Mouse (Mus musculus) intestine, embryonic 15.5 days (tissue): ENCODE results near the gene Chpf2. TPM values are rescaled to one million over a fixed set of nuclear protein-coding genes. Genes with fewer than 3 reads are reported as not detected.

Source experiments
- ATAC-seq: fragments of 200-750 bp; cut with Nextera tagmentation; 2 replicates; pipeline ENCODE4 v1.8.0; 2017; ENCODE audit warnings: moderate TSS enrichment, moderate library complexity
- H3K27ac ChIP-seq: fragments of 300-500 bp; sonication (generic); 2 replicates; pipeline ENCODE4 v1.5.1; 2015; ENCODE audit warnings: mild to moderate bottlenecking, inconsistent platforms
- H3K27me3 ChIP-seq: fragments of 300-500 bp; sonication (generic); replicated peaks from 2 replicates; pipeline ENCODE4 v1.6.1; 2015; ENCODE audit warnings: inconsistent platforms
- H3K36me3 ChIP-seq: fragments of 300-500 bp; sonication (generic); 2 replicates; pipeline ENCODE4 v1.6.1; 2015; ENCODE audit warnings: inconsistent platforms
- H3K4me1 ChIP-seq: fragments of 300-500 bp; sonication (generic); replicated peaks from 2 replicates; pipeline ENCODE4 v1.6.1; 2015; ENCODE audit warnings: inconsistent platforms
- H3K4me2 ChIP-seq: fragments of 300-500 bp; sonication (generic); replicated peaks from 2 replicates; pipeline ENCODE4 v1.6.1; 2015; ENCODE audit warnings: mild to moderate bottlenecking, inconsistent platforms
- H3K4me3 ChIP-seq: fragments of 300-500 bp; sonication (generic); replicated peaks from 2 replicates; pipeline ENCODE4 v1.5.1; 2015; ENCODE audit warnings: inconsistent platforms
- H3K9ac ChIP-seq: fragments of 300-500 bp; sonication (generic); 2 replicates; pipeline ENCODE4 v1.6.1; 2015; ENCODE audit warnings: inconsistent platforms
- H3K9me3 ChIP-seq: fragments of 300-500 bp; sonication (generic); 2 replicates; pipeline ENCODE4 v1.6.1; 2016; ENCODE audit warnings: inconsistent platforms
- WGBS: fragments of 180-500 bp; shearing (Covaris S2); methylation state at CpG from one replicate; pipeline ENCODE4 v1.1.7; 2015; 5-methylcytosine and 5-hydroxymethylcytosine counted together
- microRNA counts: library from miRNA; unstranded; fragments of <30 nt; microRNA quantifications from one replicate; lab custom pipeline; 2016
- polyA plus RNA-seq: library from polyadenylated mRNA; unstranded; fragments of >200 nt; fragmentation: Nextera tagmentation; extraction: Ambion mirVana; gene quantifications from 2 replicates; pipeline ENCODE4 v1.2.1, GENCODE M21; 2015

The Chpf2 gene
- polyA plus RNA-seq, 1 experiment from 2014 or later = 16.0 TPM

GRCm38 (mm10) chr5:24635526-24636141 is 49.1 kb downstream of the Chpf2 start:
- 82% methylated on average over 6 of the region's 6 CpGs for WGBS
- Histone ChIP-seq H3K36me3 (no peaks in the 10 kb centered on the region), H3K27ac (no peak overlapping the region), H3K4me3 (no peak overlapping the region), H3K9me3 (no peaks in the 10 kb centered on the region), H3K4me1 (no peaks in the 10 kb centered on the region; the same call in 1 of the 2 replicates), H3K9ac (no peak overlapping the region), H3K4me2 (no peak overlapping the region), H3K27me3 (no peaks in the 10 kb centered on the region)
- ATAC-seq = no peak

- 79% methylated on average over 4 of the region's 4 CpGs for WGBS
- H3K4me2 ChIP-seq = no peak overlapping the region
- no peak for ATAC-seq
- H3K4me3 ChIP-seq = no peak overlapping the region
- no peak overlapping the region for H3K9ac ChIP-seq
- H3K27ac ChIP-seq = no peak overlapping the region
- H3K4me1 ChIP-seq = no peaks in the 10 kb centered on the region; the same call in 1 of the 2 replicates
- no peaks in the 10 kb centered on the region for H3K36me3 ChIP-seq
- H3K9me3 ChIP-seq = no peaks in the 10 kb centered on the region
- H3K27me3 ChIP-seq = no peaks in the 10 kb centered on the region
Observed at GRCm38 (mm10) chr5:24636987-24637386, 50.4 kb downstream of the Chpf2 start.

- no peaks in the 10 kb centered on the region for H3K27me3 ChIP-seq
- 59% methylated on average over 6 of the region's 6 CpGs for WGBS
- no peak overlapping the region for H3K4me2 ChIP-seq
- no peak overlapping the region for H3K9ac ChIP-seq
- no peaks in the 10 kb centered on the region for H3K9me3 ChIP-seq
- H3K27ac ChIP-seq = no peak overlapping the region
- H3K36me3 ChIP-seq = no peaks in the 10 kb centered on the region
- no peaks in the 10 kb centered on the region; the same call in 1 of the 2 replicates for H3K4me1 ChIP-seq
- ATAC-seq = no peak
- H3K4me3 ChIP-seq = no peak overlapping the region
Observed at GRCm38 (mm10) chr5:24638131-24638530, 51.6 kb downstream of the Chpf2 start.

DNA sequence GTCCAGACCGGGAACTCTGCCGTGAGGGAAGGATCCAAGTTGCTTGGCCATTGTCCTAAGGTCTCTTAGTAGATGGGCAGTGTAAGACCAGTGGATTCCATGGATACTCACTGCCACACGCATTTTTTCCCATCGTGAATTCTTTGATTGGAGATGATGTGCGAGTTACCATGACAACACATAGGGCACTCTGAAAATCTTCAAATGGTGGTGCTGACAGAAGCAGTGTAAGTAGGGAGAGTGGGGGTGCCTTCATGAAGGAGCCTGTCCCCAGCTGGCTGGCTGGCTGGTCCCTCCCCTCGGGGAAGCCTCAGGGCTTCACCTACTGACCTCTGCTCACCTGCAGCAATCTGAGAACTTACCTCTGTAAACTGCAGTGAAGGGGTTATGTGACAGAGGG is 52.5 kb downstream of the Chpf2 start:
- H3K4me3 ChIP-seq = no peak overlapping the region
- no peaks in the 10 kb centered on the region; the same call in 1 of the 2 replicates for H3K4me1 ChIP-seq
- H3K4me2 ChIP-seq = no peak overlapping the region
- no peak overlapping the region for H3K27ac ChIP-seq
- H3K9ac ChIP-seq = no peak overlapping the region
- 61% methylated on average over 6 of the region's 6 CpGs for WGBS
- no peaks in the 10 kb centered on the region for H3K36me3 ChIP-seq
- ATAC-seq = no peak
- H3K27me3 ChIP-seq = no peaks in the 10 kb centered on the region
- H3K9me3 ChIP-seq = no peaks in the 10 kb centered on the region

MicroRNAs encoded within 50 kb of the gene (microRNA counts, 519-probe panel; counts per million panel counts)
- microRNA mmu-miR-671-3p (lab: Ali Mortazavi, UCI) (1,728 counts per million, percentile 36 among the panel's probes with 10 or more counts), microRNA mmu-miR-671-5p (lab: Ali Mortazavi, UCI) (97.1 counts per million, percentile 29 among the panel's probes with 10 or more counts)

Other genes with a start within 250 kb of the Chpf2 start
- 6.7 and 7.6 TPM in 2 replicates for gene Kcnh2, start 235.1 kb upstream of the Chpf2 start, polyA plus RNA-seq
- 7.4 and 7.9 TPM in 2 replicates for gene Nos3, start 221.9 kb upstream of the Chpf2 start, polyA plus RNA-seq
- gene Atg9b, start 194.6 kb upstream of the Chpf2 start, polyA plus RNA-seq = 1.6 and 2.4 TPM in 2 replicates
- gene Abcb8, start 193.1 kb upstream of the Chpf2 start, polyA plus RNA-seq = 66.2 and 79.0 TPM in 2 replicates
- 0.14 TPM in 1 of 2 replicates, not detected in the other for gene Asic3, start 173.3 kb upstream of the Chpf2 start, polyA plus RNA-seq
- gene Cdk5, start 163.2 kb upstream of the Chpf2 start, polyA plus RNA-seq = 35.5 and 38.3 TPM in 2 replicates
- 41.1 and 46.9 TPM in 2 replicates for gene Slc4a2, start 162.9 kb upstream of the Chpf2 start, polyA plus RNA-seq
- gene Fastk, start 141.5 kb upstream of the Chpf2 start, polyA plus RNA-seq = 104 and 110 TPM in 2 replicates
- 22.4 and 23.6 TPM in 2 replicates for gene Tmub1, start 138.9 kb upstream of the Chpf2 start, polyA plus RNA-seq
- 28.7 and 28.9 TPM in 2 replicates for gene Agap3, start 134.6 kb upstream of the Chpf2 start, polyA plus RNA-seq
- gene Gbx1, start 59.5 kb upstream of the Chpf2 start, polyA plus RNA-seq = 0.06 TPM in 1 of 2 replicates, not detected in the other
- gene Asb10, start 45.8 kb upstream of the Chpf2 start, polyA plus RNA-seq = 0.33 and 0.40 TPM in 2 replicates
- 0.05 and 0.08 TPM in 2 replicates for gene 4931409K22Rik, start 29.9 kb upstream of the Chpf2 start, polyA plus RNA-seq
- gene Abcf2, start 9.3 kb upstream of the Chpf2 start, polyA plus RNA-seq = 86.0 and 87.1 TPM in 2 replicates
- gene Smarcd3, start 37.7 kb downstream of the Chpf2 start, polyA plus RNA-seq = 15.5 and 18.4 TPM in 2 replicates
- 26.8 and 29.0 TPM in 2 replicates for gene Nub1, start 98.8 kb downstream of the Chpf2 start, polyA plus RNA-seq
- gene Wdr86, start 144.0 kb downstream of the Chpf2 start, polyA plus RNA-seq = 10.6 and 11.6 TPM in 2 replicates
- 1.3 and 1.8 TPM in 2 replicates for gene Crygn, start 171.3 kb downstream of the Chpf2 start, polyA plus RNA-seq